Mouse (Mus musculus) 416B (cell line): ENCODE results near the gene Tmem138.

Experiments used
- DNase-seq: peaks from one replicate; pipeline ENCODE4 v3.0.0; 2011; ENCODE audit warnings: low read depth

The Tmem138 gene

GRCm38 (mm10) chr19:10569627-10570026, 7.5 kb downstream of the Tmem138 start:
- peak; percentile 39 for DNase-seq

GRCm38 (mm10) chr19:10565217-10565616, 11.9 kb downstream of the Tmem138 start:
- DNase-seq: peak; percentile 37

- DNase-seq: no peak
Measured at GRCm38 (mm10) chr19:10564278-10564677, 12.9 kb downstream of the Tmem138 start.

- no peak for DNase-seq
Measured at GRCm38 (mm10) chr19:10562351-10562750, 14.8 kb downstream of the Tmem138 start.

GRCm38 (mm10) chr19:10561558-10562314, 15.4 kb downstream of the Tmem138 start:
- DNase-seq: peak; percentile 64

GRCm38 (mm10) chr19:10560108-10560507, 17.1 kb downstream of the Tmem138 start:
- DNase-seq: peak; percentile 56

GRCm38 (mm10) chr19:10557837-10558375, 19.3 kb downstream of the Tmem138 start:
- peak; percentile 60 for DNase-seq

- DNase-seq: no peak
Measured at GRCm38 (mm10) chr19:10557430-10557829, 19.7 kb downstream of the Tmem138 start.

GRCm38 (mm10) chr19:10557001-10557400, 20.2 kb downstream of the Tmem138 start:
- no peak for DNase-seq

- peak; percentile 80 for DNase-seq
Measured at GRCm38 (mm10) chr19:10555624-10556510, 21.3 kb downstream of the Tmem138 start, which contains the start of gene Tmem216. Tmem216 (minus strand) TSS chr19:10556238.

- DNase-seq: no peak
Measured at GRCm38 (mm10) chr19:10539454-10539853, 37.7 kb downstream of the Tmem138 start.

- DNase-seq: peak; percentile 27
Measured at GRCm38 (mm10) chr19:10530082-10530481, 47.1 kb downstream of the Tmem138 start.

GRCm38 (mm10) chr19:10525910-10526309, 51.3 kb downstream of the Tmem138 start, which contains the start of gene Sdhaf2:
Sdhaf2 (minus strand) TSS chr19:10526142.
- DNase-seq: peak; percentile 72

GRCm38 (mm10) chr19:10525106-10525901, 51.9 kb downstream of the Tmem138 start, which contains the start of gene Cpsf7:
Cpsf7 (plus strand) TSS chr19:10525266.
- peak; percentile 93 for DNase-seq

GRCm38 (mm10) chr19:10524784-10525105, 52.4 kb downstream of the Tmem138 start:
- no peak for DNase-seq

GRCm38 (mm10) chr19:10523483-10524080, 53.6 kb downstream of the Tmem138 start:
- peak; percentile 51 for DNase-seq

- DNase-seq: no peak
Measured at GRCm38 (mm10) chr19:10521926-10522325, 55.2 kb downstream of the Tmem138 start.
